Mouse (Mus musculus): ENCODE results near the gene Twf1. TPM values are rescaled to one million over a fixed set of nuclear protein-coding genes. Genes with fewer than 3 reads are reported as not detected.

The Twf1 gene
- 116 and 124 TPM in 2 replicates for polyA plus RNA-seq (2015; fragmentation: Nextera tagmentation; extraction: Ambion mirVana)

GRCm38 (mm10) chr15:94589219-94590075 lies at the start of gene Twf1:
Twf1 (minus strand) TSS chr15:94589889.
- Histone ChIP-seq H3K36me3 (no peaks in the 10 kb centered on the region), H3K4me2 (replicated peaks) (peak within 1 kb of the TSS; percentile 55), H3K4me1 (replicated peaks) (no peaks in the 10 kb centered on the region), H3K9me3 (no peaks in the 10 kb centered on the region), H3K27me3 (replicated peaks) (no peaks in the 10 kb centered on the region), H3K4me3 (replicated peaks) (peak within 1 kb of the TSS; percentile 82), H3K9ac (peak within 1 kb of the TSS; percentile 87), H3K27ac (peak within 1 kb of the TSS; percentile 67)
- peak; percentile 99 for ATAC-seq
- WGBS = under 1% methylated on average over 68 of the region's 70 CpGs

GRCm38 (mm10) chr15:94639126-94639525 lies 49.4 kb upstream of the Twf1 start:
- no peak for ATAC-seq
- 87% methylated on average over 2 of the region's 2 CpGs for WGBS

GRCm38 (mm10) chr15:94638207-94638606 lies 48.5 kb upstream of the Twf1 start:
- no peak overlapping the region for H3K27ac ChIP-seq

More at GRCm38 (mm10) chr15:94639126-94639525, 49.4 kb upstream of the Twf1 start:
- Histone ChIP-seq H3K4me2 (replicated peaks) (no peak overlapping the region), H3K4me1 (replicated peaks) (no peaks in the 10 kb centered on the region), H3K9ac (no peak overlapping the region), H3K27ac (no peak overlapping the region), H3K36me3 (no peaks in the 10 kb centered on the region), H3K27me3 (replicated peaks) (no peaks in the 10 kb centered on the region), H3K4me3 (replicated peaks) (no peak overlapping the region), H3K9me3 (no peaks in the 10 kb centered on the region)

GRCm38 (mm10) chr15:94634524-94634923 lies 44.8 kb upstream of the Twf1 start:
- Histone ChIP-seq H3K9me3 (no peaks in the 10 kb centered on the region), H3K27ac (no peak overlapping the region), H3K4me1 (replicated peaks) (no peaks in the 10 kb centered on the region), H3K27me3 (replicated peaks) (no peaks in the 10 kb centered on the region), H3K4me2 (replicated peaks) (no peak overlapping the region), H3K9ac (no peak overlapping the region), H3K36me3 (no peaks in the 10 kb centered on the region), H3K4me3 (replicated peaks) (no peak overlapping the region)
- WGBS = 73% methylated on average over 11 of the region's 11 CpGs
- ATAC-seq = no peak

More at GRCm38 (mm10) chr15:94638207-94638606, 48.5 kb upstream of the Twf1 start:
- no peaks in the 10 kb centered on the region for H3K9me3 ChIP-seq
- H3K36me3 ChIP-seq = no peaks in the 10 kb centered on the region
- ATAC-seq = no peak
- H3K27me3 ChIP-seq (replicated peaks) = no peaks in the 10 kb centered on the region
- H3K4me1 ChIP-seq (replicated peaks) = no peaks in the 10 kb centered on the region
- H3K4me2 ChIP-seq (replicated peaks) = no peak overlapping the region
- H3K4me3 ChIP-seq (replicated peaks) = no peak overlapping the region
- no peak overlapping the region for H3K9ac ChIP-seq
- WGBS = 61% methylated on average over 2 of the region's 2 CpGs

GRCm38 (mm10) chr15:94630553-94630952 lies 40.9 kb upstream of the Twf1 start:
- Histone ChIP-seq H3K9ac (no peak overlapping the region), H3K36me3 (no peaks in the 10 kb centered on the region), H3K27ac (no peak overlapping the region), H3K4me3 (replicated peaks) (no peak overlapping the region), H3K4me1 (replicated peaks) (no peaks in the 10 kb centered on the region; the same call in 1 of the 2 replicates), H3K4me2 (replicated peaks) (no peak overlapping the region), H3K27me3 (replicated peaks) (peaks cover 4% of the 10 kb centered on the region; the same call in 1 of the 2 replicates), H3K9me3 (no peaks in the 10 kb centered on the region)
- 45% methylated on average over 4 of the region's 4 CpGs for WGBS
- peak; percentile 41 for ATAC-seq

GRCm38 (mm10) chr15:94628830-94629601 lies 39.3 kb upstream of the Twf1 start, which contains the start of gene Tmem117:
Tmem117 (plus strand) TSS chr15:94629232.
- no peaks in the 10 kb centered on the region for H3K9me3 ChIP-seq
- WGBS = under 1% methylated on average over 90 of the region's 96 CpGs
- no peaks in the 10 kb centered on the region for H3K36me3 ChIP-seq
- no peaks in the 10 kb centered on the region; the same call in 1 of the 2 replicates for H3K4me1 ChIP-seq (replicated peaks)
- H3K27me3 ChIP-seq (replicated peaks) = peaks cover 4% of the 10 kb centered on the region; the same call in 1 of the 2 replicates
- peak within 1 kb of the TSS; percentile 98 for H3K4me2 ChIP-seq (replicated peaks)
- peak; percentile 89 for ATAC-seq
- no peak within 1 kb of the TSS for H3K27ac ChIP-seq
- H3K4me3 ChIP-seq (replicated peaks) = peak within 1 kb of the TSS; percentile 60
- H3K9ac ChIP-seq = peak within 1 kb of the TSS; percentile 58

GRCm38 (mm10) chr15:94628463-94628829 lies 38.8 kb upstream of the Twf1 start:
- Histone ChIP-seq H3K4me2 (replicated peaks) (peak overlapping the region; percentile 98), H3K36me3 (no peaks in the 10 kb centered on the region), H3K9ac (no peak overlapping the region), H3K4me3 (replicated peaks) (peak overlapping the region; percentile 60), H3K4me1 (replicated peaks) (no peaks in the 10 kb centered on the region; the same call in 1 of the 2 replicates), H3K9me3 (no peaks in the 10 kb centered on the region), H3K27ac (no peak overlapping the region), H3K27me3 (replicated peaks) (peaks cover 4% of the 10 kb centered on the region; the same call in 1 of the 2 replicates)
- WGBS = 48% methylated on average over 2 of the region's 2 CpGs
- no peak for ATAC-seq

GRCm38 (mm10) chr15:94620909-94621308 lies 31.2 kb upstream of the Twf1 start:
- ATAC-seq = no peak
- no peak overlapping the region for H3K4me3 ChIP-seq (replicated peaks)
- no peak overlapping the region for H3K27ac ChIP-seq
- H3K4me2 ChIP-seq (replicated peaks) = no peak overlapping the region
- H3K36me3 ChIP-seq = no peaks in the 10 kb centered on the region
- H3K9ac ChIP-seq = no peak overlapping the region
- no peaks in the 10 kb centered on the region for H3K4me1 ChIP-seq (replicated peaks)
- no peaks in the 10 kb centered on the region for H3K27me3 ChIP-seq (replicated peaks)
- H3K9me3 ChIP-seq = no peaks in the 10 kb centered on the region

- no peak overlapping the region for H3K4me3 ChIP-seq (replicated peaks)
- no peak overlapping the region for H3K4me2 ChIP-seq (replicated peaks)
- no peaks in the 10 kb centered on the region for H3K27me3 ChIP-seq (replicated peaks)
- no peak for ATAC-seq
- no peak overlapping the region for H3K9ac ChIP-seq
- no peaks in the 10 kb centered on the region for H3K36me3 ChIP-seq
- H3K9me3 ChIP-seq = no peaks in the 10 kb centered on the region
- H3K27ac ChIP-seq = no peak overlapping the region
- 92% methylated on average over 11 of the region's 11 CpGs for WGBS
- no peaks in the 10 kb centered on the region for H3K4me1 ChIP-seq (replicated peaks)
Observed at GRCm38 (mm10) chr15:94616036-94616435, 26.3 kb upstream of the Twf1 start.

GRCm38 (mm10) chr15:94607768-94608167 lies 18.1 kb upstream of the Twf1 start:
- no peaks in the 10 kb centered on the region for H3K36me3 ChIP-seq
- H3K9ac ChIP-seq = no peak overlapping the region
- no peaks in the 10 kb centered on the region for H3K4me1 ChIP-seq (replicated peaks)
- no peaks in the 10 kb centered on the region for H3K27me3 ChIP-seq (replicated peaks)
- no peak overlapping the region for H3K27ac ChIP-seq
- no peak overlapping the region for H3K4me2 ChIP-seq (replicated peaks)
- H3K9me3 ChIP-seq = no peaks in the 10 kb centered on the region
- H3K4me3 ChIP-seq (replicated peaks) = no peak overlapping the region
- ATAC-seq = no peak
- WGBS = 93% methylated on average over 8 of the region's 8 CpGs

GRCm38 (mm10) chr15:94602441-94602840 lies 12.8 kb upstream of the Twf1 start:
- 68% methylated on average over 3 of the region's 3 CpGs for WGBS
- peaks cover 3% of the 10 kb centered on the region; the same call in 1 of the 2 replicates for H3K4me1 ChIP-seq (replicated peaks)
- H3K4me2 ChIP-seq (replicated peaks) = no peak overlapping the region
- H3K36me3 ChIP-seq = no peaks in the 10 kb centered on the region
- no peaks in the 10 kb centered on the region for H3K9me3 ChIP-seq
- H3K4me3 ChIP-seq (replicated peaks) = no peak overlapping the region
- ATAC-seq = no peak
- H3K9ac ChIP-seq = no peak overlapping the region
- no peak overlapping the region for H3K27ac ChIP-seq
- no peaks in the 10 kb centered on the region for H3K27me3 ChIP-seq (replicated peaks)

GRCm38 (mm10) chr15:94601339-94601738 lies 11.7 kb upstream of the Twf1 start:
- H3K4me2 ChIP-seq (replicated peaks) = no peak overlapping the region
- peak; percentile 76 for ATAC-seq
- H3K4me3 ChIP-seq (replicated peaks) = no peak overlapping the region
- no peaks in the 10 kb centered on the region for H3K9me3 ChIP-seq
- 17% methylated on average over 3 of the region's 3 CpGs for WGBS
- no peaks in the 10 kb centered on the region for H3K36me3 ChIP-seq
- H3K27ac ChIP-seq = no peak overlapping the region
- peaks cover 3% of the 10 kb centered on the region; the same call in 1 of the 2 replicates for H3K4me1 ChIP-seq (replicated peaks)
- H3K27me3 ChIP-seq (replicated peaks) = no peaks in the 10 kb centered on the region
- H3K9ac ChIP-seq = no peak overlapping the region
